Mouse (Mus musculus) hindbrain, embryonic 14.5 days (tissue): ENCODE results near the gene Igf2. TPM values are rescaled to one million over a fixed set of nuclear protein-coding genes. Genes with fewer than 3 reads are reported as not detected.

Experiments
- ATAC-seq: fragments of 200-750 bp; cut with Nextera tagmentation; 2 replicates; pipeline ENCODE4 v1.8.0; 2017; ENCODE audit warnings: moderate number of reproducible peaks, mild to moderate bottlenecking, moderate TSS enrichment, moderate library complexity; ENCODE audit not compliant: low FRiP score
- DNase-seq: peaks from one replicate; pipeline ENCODE4 v3.0.0-alpha.2; 2015; ENCODE audit warnings: low spot score
- H3K27ac ChIP-seq: fragments of 300-500 bp; sonication (generic); 2 replicates; pipeline ENCODE4 v1.5.1; 2014; ENCODE audit warnings: mild to moderate bottlenecking, moderate library complexity
- H3K27me3 ChIP-seq: fragments of 300-500 bp; sonication (generic); 2 replicates; pipeline ENCODE4 v1.6.1; 2014; ENCODE audit warnings: mild to moderate bottlenecking, low read length, mixed read lengths; ENCODE audit not compliant: control insufficient read depth, insufficient read depth
- H3K36me3 ChIP-seq: fragments of 300-500 bp; sonication (generic); replicated peaks from 2 replicates; pipeline ENCODE4 v1.6.1; 2014; ENCODE audit not compliant: control insufficient read depth, insufficient read depth
- H3K4me1 ChIP-seq: fragments of 300-500 bp; sonication (generic); replicated peaks from 2 replicates; pipeline ENCODE4 v1.6.1; 2014; ENCODE audit warnings: antibody characterized with exemption, low read length, mixed read lengths; ENCODE audit not compliant: control insufficient read depth, insufficient read depth
- H3K4me2 ChIP-seq: fragments of 300-500 bp; sonication (generic); replicated peaks from 2 replicates; pipeline ENCODE4 v1.6.1; 2014; ENCODE audit warnings: mild to moderate bottlenecking, moderate library complexity
- H3K4me3 ChIP-seq: fragments of 300-500 bp; sonication (generic); replicated peaks from 2 replicates; pipeline ENCODE4 v1.5.1; 2014; ENCODE audit warnings: mild to moderate bottlenecking, low read length
- H3K9ac ChIP-seq: fragments of 300-500 bp; sonication (generic); 2 replicates; pipeline ENCODE4 v1.6.1; 2014
- H3K9me3 ChIP-seq: fragments of 300-500 bp; sonication (generic); 2 replicates; pipeline ENCODE4 v1.6.1; 2016; ENCODE audit warnings: low read length; ENCODE audit not compliant: control insufficient read depth
- WGBS: fragments of 180-500 bp; shearing (Covaris S2); extraction: QIAGEN DNeasy Blood & Tissue Kit; methylation state at CpG from one replicate; pipeline ENCODE4 v1.1.7; 2014; 5-methylcytosine and 5-hydroxymethylcytosine counted together
- polyA plus RNA-seq: library from polyadenylated mRNA; unstranded; fragments of >200 nt; fragmentation: Nextera tagmentation; extraction: Ambion mirVana; gene quantifications from 2 replicates; pipeline ENCODE4 v1.2.1, GENCODE M21; 2014

Igf2 gene
- polyA plus RNA-seq, result 141 and 194 TPM in 2 replicates

GRCm38 (mm10) chr7:142666659-142667058 lies at the start of gene Igf2:
TSS of gene Igf2 (minus strand) at chr7:142666816.
- Histone ChIP-seq H3K4me3 (no peak within 1 kb of the TSS), H3K27ac (no peak within 1 kb of the TSS), H3K9me3 (peaks cover 8% of the 10 kb centered on the region; the same call in 1 of the 2 replicates), H3K4me2 (no peak within 1 kb of the TSS), H3K4me1 (no peaks in the 10 kb centered on the region), H3K36me3 (no peaks in the 10 kb centered on the region), H3K9ac (no peak within 1 kb of the TSS), H3K27me3 (peaks cover 56% of the 10 kb centered on the region)
- ATAC-seq, result no peak
- WGBS, result 44% methylated on average over 2 of the region's 2 CpGs
- DNase-seq, result no peak

GRCm38 (mm10) chr7:142714783-142715498 lies 48.3 kb upstream of the Igf2 start:
- H3K9me3 ChIP-seq, result no peaks in the 10 kb centered on the region
- peak overlapping the region; percentile 67; the same call in 1 of the 2 replicates for H3K27ac ChIP-seq
- H3K36me3 ChIP-seq, result no peaks in the 10 kb centered on the region
- peak overlapping the region; percentile 56 for H3K4me2 ChIP-seq
- H3K27me3 ChIP-seq, result no peaks in the 10 kb centered on the region
- peak; percentile 83 for DNase-seq
- H3K9ac ChIP-seq, result peak overlapping the region; percentile 70
- no peak for ATAC-seq
- H3K4me1 ChIP-seq, result no peaks in the 10 kb centered on the region
- WGBS, result 13% methylated on average over 8 of the region's 8 CpGs
- peak overlapping the region; percentile 27 for H3K4me3 ChIP-seq

DNA sequence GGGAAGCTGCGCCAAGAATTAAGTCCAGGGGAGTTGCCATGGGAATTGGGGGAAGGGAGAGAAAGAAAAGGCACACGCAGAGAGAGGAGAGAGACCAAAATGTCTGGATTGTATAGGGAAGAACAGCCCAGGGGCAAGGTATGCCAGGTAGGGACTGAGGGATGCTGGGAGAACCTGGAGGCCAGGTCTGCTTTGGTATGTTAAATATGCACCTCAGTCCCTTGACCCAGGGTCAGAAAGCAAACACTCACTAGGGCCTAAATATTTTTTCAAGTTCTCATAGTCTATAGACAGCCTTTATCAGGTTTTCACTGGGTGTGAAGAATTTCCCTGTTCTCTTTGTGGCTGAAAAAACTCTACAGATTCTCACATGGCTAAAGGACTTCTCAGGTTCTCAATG lies 40.3 kb upstream of the Igf2 start:
- H3K4me2 ChIP-seq, result no peak overlapping the region
- WGBS, result 65% methylated on average over 2 of the region's 2 CpGs
- no peaks in the 10 kb centered on the region for H3K27me3 ChIP-seq
- no peaks in the 10 kb centered on the region for H3K36me3 ChIP-seq
- DNase-seq (no peak), ATAC-seq (no peak)
- no peak overlapping the region for H3K9ac ChIP-seq
- H3K4me1 ChIP-seq, result no peaks in the 10 kb centered on the region
- no peaks in the 10 kb centered on the region for H3K9me3 ChIP-seq
- H3K4me3 ChIP-seq, result no peak overlapping the region
- H3K27ac ChIP-seq, result no peak overlapping the region

DNA sequence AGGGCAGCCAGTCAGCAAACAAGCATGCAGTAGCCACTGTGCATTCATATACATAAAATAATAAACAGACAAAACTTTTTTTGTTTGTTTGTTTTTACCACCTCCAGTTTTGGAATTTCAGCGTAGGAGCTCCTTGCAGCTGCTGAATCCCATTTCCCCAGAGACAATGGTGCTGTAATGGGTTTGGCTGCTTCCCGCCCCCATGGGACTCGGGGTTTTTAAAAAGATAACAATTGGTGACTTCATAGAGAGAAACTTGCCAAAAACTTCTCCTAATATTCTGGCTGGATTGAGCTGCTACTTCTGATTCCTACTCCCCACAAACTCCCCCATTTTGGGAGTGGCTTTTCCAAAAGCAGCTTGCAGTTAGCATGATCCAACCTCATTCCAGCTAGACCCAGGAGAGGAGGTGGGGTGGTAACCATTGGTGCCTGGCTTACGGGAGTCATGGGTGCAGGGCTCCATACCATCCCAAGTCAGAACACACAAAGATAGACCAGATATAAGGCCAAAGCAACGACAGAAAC lies 32.8 kb upstream of the Igf2 start:
- no peak for DNase-seq
- Histone ChIP-seq H3K36me3 (no peaks in the 10 kb centered on the region), H3K27ac (no peak overlapping the region), H3K9me3 (no peaks in the 10 kb centered on the region), H3K4me3 (no peak overlapping the region), H3K9ac (no peak overlapping the region), H3K27me3 (no peaks in the 10 kb centered on the region), H3K4me1 (no peaks in the 10 kb centered on the region), H3K4me2 (no peak overlapping the region)
- ATAC-seq, result no peak
- WGBS, result 66% methylated on average over 5 of the region's 5 CpGs

GRCm38 (mm10) chr7:142678611-142679010 lies 12.0 kb upstream of the Igf2 start:
- no peaks in the 10 kb centered on the region for H3K27me3 ChIP-seq
- no peak overlapping the region for H3K4me3 ChIP-seq
- H3K27ac ChIP-seq, result no peak overlapping the region
- no peaks in the 10 kb centered on the region for H3K36me3 ChIP-seq
- no peak overlapping the region for H3K9ac ChIP-seq
- H3K4me1 ChIP-seq, result no peaks in the 10 kb centered on the region
- H3K4me2 ChIP-seq, result no peak overlapping the region
- WGBS, result 84% methylated on average over 3 of the region's 3 CpGs
- H3K9me3 ChIP-seq, result no peaks in the 10 kb centered on the region
- ATAC-seq (no peak), DNase-seq (no peak)

DNA sequence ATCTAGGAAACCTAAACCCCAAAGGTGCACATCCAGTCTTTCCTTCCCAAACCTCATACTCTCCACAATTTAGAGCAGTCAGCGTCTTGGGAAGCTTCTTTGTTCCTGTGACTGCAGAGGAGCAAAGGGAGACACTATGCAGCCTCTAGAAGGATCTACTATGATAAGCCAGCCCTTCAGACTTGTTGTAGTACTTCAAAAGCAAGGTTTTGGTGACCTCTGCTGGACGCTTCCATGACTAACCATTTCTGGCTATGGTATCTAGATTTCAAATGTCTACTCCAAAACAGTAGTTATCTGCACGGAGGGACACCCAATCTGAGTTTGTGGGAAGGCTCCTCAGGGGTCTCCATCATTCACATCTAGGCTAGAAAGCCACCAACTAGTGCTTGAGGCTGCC lies 9.0 kb upstream of the Igf2 start:
- WGBS, result 19% methylated on average over 3 of the region's 3 CpGs

GRCm38 (mm10) chr7:142675141-142675540 lies 8.5 kb upstream of the Igf2 start:
- H3K4me1 ChIP-seq, result no peaks in the 10 kb centered on the region
- H3K9me3 ChIP-seq, result 0 out of 2 replicates have a peak, but pooled peaks cover 3% of the 10 kb centered on the region
- no peak overlapping the region for H3K27ac ChIP-seq
- 75% methylated on average over 6 of the region's 6 CpGs for WGBS
- ATAC-seq (no peak), DNase-seq (no peak)
- H3K36me3 ChIP-seq, result no peaks in the 10 kb centered on the region
- H3K4me2 ChIP-seq, result no peak overlapping the region
- no peak overlapping the region for H3K4me3 ChIP-seq
- no peak overlapping the region for H3K9ac ChIP-seq
- no peaks in the 10 kb centered on the region for H3K27me3 ChIP-seq

More for the DNA sequence above, 9.0 kb upstream of the Igf2 start:
- Histone ChIP-seq H3K27ac (no peak overlapping the region), H3K4me1 (no peaks in the 10 kb centered on the region), H3K36me3 (no peaks in the 10 kb centered on the region), H3K4me3 (no peak overlapping the region), H3K4me2 (no peak overlapping the region), H3K27me3 (no peaks in the 10 kb centered on the region), H3K9me3 (no peaks in the 10 kb centered on the region), H3K9ac (no peak overlapping the region)
- DNase-seq, result peak; percentile 86
- no peak; the same call in 1 of the 2 replicates for ATAC-seq

DNA sequence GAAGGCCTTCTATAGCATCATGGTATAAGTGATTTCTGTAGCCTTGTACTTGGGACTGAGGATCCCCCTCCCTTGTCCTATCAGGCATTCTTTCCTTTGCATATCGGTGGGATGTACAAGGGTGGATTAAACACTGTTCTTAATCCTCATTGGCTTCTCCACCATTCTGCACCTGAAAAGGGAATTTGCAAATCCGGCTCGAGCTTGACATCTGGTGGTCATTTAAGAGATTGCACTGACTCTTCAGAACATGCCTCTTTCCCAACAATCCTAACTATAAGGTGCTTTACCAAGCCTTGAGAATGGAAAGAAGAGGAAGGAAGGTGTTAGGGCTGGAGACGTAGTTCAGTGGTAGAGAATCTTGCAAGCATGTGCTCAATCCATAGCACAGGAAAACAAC lies 5.5 kb upstream of the Igf2 start:
- no peaks in the 10 kb centered on the region for H3K4me1 ChIP-seq
- peaks cover 2% of the 10 kb centered on the region; the same call in 1 of the 2 replicates for H3K27me3 ChIP-seq
- 17% methylated on average over 4 of the region's 4 CpGs for WGBS
- H3K27ac ChIP-seq, result no peak overlapping the region
- DNase-seq (peak; percentile 85), ATAC-seq (no peak)
- H3K36me3 ChIP-seq, result no peaks in the 10 kb centered on the region
- H3K4me2 ChIP-seq, result no peak overlapping the region
- peaks cover 8% of the 10 kb centered on the region; the same call in 1 of the 2 replicates for H3K9me3 ChIP-seq
- H3K9ac ChIP-seq, result no peak overlapping the region
- H3K4me3 ChIP-seq, result no peak overlapping the region

DNA sequence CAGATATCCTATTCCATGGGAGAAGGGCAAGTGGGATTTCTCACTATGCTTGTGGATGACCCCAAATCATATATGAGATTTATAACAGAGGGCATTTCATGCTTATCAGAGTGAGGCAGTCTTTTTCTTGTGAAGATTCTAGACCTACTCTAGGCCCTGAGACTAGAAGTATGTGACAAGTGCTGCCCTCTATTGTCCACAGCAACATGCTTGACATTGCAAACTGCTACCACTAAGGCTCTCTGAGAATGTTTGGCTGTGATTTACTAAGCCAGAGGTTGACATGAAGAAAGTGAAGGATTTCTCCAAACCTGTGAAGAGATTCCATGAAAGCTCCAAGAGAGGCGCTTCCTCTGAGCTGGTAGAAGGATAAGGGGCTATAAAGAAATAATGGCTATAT lies 4.5 kb upstream of the Igf2 start:
- Histone ChIP-seq H3K36me3 (no peaks in the 10 kb centered on the region), H3K9ac (no peak overlapping the region), H3K9me3 (peaks cover 8% of the 10 kb centered on the region; the same call in 1 of the 2 replicates), H3K4me1 (no peaks in the 10 kb centered on the region), H3K4me3 (no peak overlapping the region), H3K27ac (no peak overlapping the region), H3K4me2 (no peak overlapping the region), H3K27me3 (peaks cover 13% of the 10 kb centered on the region)
- WGBS, result 87% methylated on average over 1 of the region's 1 CpGs
- no peak for DNase-seq
- no peak for ATAC-seq
